Mouse (Mus musculus) heart, adult 11 months (tissue): ENCODE measurements around the gene Hoxb2.
A peak's percentile ranks its signal among the peaks of the same experiment; 100 is the strongest.

Experiments
- DNase-seq: peaks from one replicate; pipeline ENCODE4 v3.0.0; 2022

Gene Hoxb2

DNA sequence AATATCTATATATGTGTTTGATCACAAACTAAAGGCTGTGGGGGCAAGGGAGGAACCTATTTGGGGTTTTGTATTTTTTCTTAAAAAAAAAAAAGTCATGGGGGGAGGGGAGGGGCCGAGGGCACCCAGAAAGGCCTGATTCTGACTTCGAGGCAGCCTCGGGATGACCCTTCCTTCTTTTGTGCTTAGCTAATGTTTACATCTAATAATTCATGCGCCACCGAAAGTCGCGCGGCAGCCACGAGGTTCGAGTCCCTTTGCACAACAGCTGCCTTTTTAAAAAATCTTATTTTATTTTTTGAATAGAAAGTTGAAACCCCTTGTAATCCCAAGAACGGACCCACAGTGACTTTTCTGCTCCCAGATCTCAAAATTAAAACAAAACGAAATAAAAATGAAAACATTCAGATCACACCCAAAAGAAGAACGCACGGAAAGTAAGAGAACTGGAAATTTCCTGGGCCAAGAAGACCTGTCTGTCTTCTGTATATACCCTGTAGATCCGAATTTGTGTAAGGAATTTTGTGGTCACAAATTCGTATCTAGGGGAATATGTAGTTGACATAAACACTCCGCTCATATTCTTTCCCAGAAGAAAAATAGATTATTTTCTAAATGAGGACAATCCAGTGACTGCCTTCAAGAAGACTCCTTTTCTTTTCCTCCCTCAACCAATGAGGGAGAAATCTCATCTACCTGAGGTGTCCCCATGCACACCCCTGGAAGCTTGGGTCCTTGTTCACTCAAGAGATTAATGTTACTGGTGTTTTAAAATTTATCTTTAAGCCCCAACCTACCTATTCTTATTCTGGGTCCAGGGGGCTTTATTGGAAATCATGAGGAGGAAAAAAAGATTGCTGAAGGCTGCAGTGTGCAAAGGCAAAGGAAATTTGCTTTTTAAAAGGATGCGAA lies 33.4 kb upstream of the Hoxb2 start:
- DNase-seq: no peak

DNA sequence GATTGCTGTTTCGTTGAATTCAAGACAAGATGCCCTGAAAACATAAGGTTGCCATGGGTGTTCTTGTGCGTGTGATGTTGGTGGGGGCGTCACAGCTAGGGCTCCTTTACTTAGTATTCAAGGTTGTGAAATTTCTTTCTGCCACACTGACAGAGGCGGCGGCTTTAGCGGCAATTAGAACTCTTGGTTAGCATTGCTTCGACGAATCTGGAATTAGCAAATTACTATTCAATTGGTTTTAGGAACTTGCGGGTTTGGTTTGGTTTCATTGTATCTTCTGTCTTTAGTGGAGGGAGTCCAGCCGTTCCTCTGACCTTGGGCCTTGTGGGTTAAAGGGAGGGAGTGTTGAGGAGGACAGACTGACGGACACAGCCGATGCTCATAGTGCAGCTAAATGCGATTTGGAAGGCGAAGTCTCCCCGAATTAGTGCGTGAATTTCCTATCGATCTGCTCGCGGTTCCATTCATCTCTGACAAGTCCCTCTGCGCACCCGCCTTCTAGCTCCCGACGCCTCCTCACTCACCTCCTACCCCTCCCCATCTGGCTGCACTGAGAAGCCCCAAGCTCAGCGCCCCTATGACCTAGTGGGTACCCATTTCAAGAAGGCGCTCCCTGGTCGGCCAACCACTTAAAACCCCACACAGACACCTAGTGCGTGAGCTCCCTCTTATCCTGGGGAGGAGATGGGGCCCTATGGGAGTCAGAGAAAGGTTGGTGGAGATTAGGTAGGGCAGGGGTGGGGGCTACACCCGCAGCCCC lies 32.5 kb upstream of the Hoxb2 start, which contains the start of gene Hoxb4:
TSS of gene Hoxb4 (plus strand) at position 660 of the 760 bp plus-strand sequence.
- peak; percentile 92 for DNase-seq

DNA sequence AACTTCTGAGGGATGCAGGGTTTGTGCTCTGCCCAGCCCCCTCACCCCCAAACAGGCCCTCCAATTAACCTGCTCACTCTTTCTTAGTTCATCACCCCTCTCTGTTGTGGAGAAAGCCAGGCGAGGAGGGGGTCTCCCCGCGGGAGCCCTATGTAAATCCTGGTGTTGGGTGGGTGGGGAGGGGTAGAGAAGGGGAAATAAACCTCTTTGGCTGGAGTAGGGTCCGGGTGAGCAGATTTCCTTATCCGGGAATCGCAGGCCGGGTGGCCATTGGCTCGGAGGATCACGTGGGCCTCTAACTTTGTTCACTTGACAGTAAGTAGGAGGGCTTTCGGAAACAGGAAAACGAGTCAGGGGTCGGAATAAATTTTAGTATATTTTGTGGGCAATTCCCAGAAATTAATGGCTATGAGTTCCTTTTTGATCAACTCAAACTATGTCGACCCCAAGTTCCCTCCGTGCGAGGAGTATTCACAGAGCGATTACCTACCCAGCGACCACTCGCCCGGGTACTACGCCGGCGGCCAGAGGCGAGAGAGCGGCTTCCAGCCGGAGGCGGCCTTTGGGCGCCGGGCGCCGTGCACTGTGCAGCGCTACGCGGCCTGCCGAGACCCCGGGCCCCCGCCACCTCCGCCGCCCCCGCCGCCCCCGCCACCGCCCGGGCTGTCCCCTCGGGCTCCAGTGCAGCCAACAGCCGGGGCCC lies 31.8 kb upstream of the Hoxb2 start:
- DNase-seq: peak; percentile 98

DNA sequence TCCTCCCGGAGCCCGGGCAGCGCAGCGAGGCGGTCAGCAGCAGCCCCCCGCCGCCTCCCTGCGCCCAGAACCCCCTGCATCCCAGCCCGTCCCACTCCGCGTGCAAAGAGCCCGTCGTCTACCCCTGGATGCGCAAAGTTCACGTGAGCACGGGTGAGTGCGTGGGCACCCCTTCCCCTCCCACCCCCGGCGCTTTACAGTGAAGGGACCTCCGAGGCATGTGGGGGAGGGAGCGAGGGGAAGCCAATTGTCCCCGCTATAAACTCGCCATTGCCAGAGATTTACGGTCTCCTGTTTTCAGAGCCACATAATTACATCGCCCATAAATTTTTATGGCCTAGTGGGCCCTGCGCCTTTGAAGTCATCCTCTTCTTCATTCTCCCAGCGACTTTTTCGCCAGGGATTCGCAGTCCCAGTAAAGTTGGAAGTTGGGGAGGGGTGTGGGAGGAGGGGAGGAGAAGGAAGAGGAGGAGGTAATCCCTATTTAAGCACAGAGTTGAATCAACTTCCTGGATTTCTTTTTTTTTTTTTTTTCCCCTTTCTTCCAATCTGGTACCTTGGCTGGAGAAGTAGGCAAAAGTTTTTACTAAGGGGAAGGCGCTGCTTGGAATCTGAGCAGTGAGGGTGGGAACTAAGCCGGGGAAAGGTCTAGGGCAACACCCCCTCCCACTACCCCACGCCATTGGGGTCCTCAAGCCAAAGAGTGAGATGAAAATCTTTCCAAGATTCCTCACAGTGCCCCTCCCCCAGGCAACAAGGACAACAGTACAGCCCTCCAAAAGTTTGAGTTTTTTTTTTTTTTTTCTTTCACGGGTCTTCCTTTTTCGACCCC lies 31.0 kb upstream of the Hoxb2 start:
- DNase-seq: peak; percentile 91

DNA sequence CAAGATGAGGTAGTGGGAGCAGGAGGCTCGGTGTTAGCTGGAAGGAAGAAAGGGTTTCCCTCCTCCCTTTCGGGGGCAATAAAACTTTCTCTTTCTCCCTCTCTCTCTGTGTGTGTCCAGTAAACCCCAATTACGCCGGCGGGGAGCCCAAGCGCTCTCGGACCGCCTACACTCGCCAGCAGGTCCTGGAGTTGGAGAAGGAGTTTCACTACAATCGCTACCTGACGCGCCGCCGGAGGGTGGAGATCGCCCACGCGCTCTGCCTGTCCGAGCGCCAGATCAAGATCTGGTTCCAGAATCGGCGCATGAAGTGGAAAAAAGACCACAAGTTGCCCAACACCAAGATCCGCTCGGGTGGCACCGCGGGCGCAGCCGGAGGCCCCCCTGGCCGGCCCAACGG lies 30.4 kb upstream of the Hoxb2 start:
- no peak for DNase-seq

DNA sequence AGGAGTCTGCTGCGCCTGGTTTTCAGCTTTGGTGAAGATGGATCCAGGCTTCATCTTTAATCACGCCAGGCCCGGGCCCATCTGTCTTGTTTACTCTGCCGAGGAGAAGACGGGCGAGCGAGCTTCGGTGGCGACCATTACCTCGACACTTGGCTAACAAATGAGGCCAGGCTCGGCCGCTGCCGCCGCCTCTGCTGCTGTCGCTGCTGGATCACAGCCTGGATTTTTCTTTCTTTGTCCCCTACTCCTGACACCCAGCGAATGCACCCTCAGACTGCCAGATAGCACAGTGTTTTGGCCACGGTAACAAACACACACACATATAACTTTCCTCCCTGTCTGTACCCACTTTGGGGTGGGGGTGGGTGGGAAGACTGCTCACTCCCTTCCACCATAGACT lies 29.6 kb upstream of the Hoxb2 start:
- no peak for DNase-seq

DNA sequence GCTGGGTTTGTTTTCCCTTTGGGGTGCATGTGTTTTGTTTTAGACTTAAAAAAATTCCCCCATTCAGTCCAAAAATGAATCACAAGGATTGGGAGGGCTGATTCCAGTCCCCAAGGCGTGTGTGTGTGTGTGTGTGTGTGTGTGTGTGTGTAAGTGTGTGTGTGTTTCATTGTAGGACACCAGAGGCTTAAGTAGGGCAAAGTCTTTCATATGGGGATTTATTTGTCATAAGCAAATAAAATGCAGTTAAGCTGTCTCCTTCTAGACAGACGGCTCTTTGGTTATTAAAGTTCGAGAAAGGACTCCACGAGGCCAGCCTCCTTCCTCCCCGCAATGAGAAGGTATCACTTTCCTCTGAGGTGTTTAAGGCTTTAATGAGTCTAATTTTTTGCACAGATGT lies 28.5 kb upstream of the Hoxb2 start:
- DNase-seq: no peak

DNA sequence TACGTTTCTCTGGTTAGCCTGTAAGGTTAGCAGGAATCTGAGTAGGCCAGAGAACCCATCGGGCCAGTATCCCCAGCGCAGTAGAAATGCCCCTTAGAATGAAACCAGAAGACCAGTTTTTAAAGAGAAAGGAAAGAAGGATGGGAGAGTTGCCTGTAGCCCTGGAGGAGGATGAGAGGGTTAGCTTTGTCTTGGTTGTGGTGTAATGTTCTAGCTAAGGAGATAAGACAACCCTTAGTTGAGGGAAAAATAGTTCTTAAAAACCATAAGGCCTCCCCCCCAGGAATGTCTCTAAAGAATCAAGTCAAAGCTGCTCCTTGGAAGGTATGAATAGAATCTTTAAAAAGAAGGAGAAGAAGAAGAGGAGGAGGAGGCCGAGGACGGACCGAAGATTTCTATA lies 27.6 kb upstream of the Hoxb2 start:
- DNase-seq: no peak

DNA sequence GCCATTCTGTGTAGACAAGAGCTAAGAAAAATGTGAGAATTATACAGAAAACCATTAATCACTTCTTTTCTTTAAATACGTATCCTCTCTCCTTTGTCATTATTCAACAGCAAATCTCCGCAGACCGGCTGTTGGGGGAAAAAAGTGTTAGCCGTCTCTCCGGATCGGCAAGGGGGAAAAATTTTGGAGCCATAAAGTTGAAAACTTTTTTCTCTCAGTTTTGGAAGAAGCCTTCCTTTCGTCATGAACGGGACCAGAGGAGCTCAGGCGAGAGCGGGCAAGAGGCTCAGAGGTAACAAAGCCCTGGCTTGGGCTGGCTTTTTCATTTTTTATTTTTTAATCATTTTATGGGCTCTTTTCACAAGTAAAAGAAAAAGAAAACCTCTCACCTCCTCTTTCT lies 27.2 kb upstream of the Hoxb2 start, which contains the start of gene Hoxb3:
TSS of gene Hoxb3 (plus strand) at position 173 of the 400 bp plus-strand sequence.
- DNase-seq: no peak

DNA sequence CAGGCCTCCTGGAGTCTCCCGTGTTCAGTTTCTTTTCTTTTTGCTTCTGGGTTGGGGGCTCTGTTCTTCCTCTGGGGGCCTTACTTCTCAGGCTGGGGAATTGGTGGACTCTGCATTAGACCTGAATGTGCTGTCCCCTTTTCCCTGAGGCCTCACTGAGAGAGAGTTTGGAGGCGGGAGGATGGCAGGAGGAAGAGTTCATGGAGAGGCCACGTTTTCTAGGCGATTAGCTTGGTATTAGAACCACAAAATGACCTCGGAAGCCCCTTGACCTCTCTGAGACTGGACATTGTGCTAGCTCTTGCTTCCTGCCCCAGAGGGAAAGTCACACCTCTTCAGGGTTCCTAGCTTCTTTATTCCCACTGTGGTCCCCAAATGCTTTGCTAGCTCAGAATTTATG lies 26.2 kb upstream of the Hoxb2 start:
- DNase-seq: no peak

DNA sequence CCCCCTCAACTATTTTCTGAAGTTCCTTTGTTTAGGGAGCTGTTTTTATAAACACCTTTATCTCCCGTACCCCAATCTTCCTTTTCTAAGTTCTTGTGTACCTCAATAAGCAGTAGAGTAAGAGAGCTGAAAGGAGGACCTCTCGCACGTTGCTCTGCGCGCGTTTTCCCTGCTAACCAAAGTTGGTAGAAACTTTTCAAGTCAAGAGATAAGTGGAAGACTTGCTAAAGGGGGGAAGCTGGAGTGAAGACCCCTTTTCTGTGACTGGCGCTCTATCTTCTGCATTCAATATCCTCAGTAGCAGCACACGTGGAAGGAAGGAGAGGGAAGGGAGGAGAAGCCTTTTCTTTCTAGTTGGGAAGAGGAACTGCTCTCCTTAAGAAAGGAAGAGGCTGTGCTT lies 25.4 kb upstream of the Hoxb2 start:
- no peak for DNase-seq

DNA sequence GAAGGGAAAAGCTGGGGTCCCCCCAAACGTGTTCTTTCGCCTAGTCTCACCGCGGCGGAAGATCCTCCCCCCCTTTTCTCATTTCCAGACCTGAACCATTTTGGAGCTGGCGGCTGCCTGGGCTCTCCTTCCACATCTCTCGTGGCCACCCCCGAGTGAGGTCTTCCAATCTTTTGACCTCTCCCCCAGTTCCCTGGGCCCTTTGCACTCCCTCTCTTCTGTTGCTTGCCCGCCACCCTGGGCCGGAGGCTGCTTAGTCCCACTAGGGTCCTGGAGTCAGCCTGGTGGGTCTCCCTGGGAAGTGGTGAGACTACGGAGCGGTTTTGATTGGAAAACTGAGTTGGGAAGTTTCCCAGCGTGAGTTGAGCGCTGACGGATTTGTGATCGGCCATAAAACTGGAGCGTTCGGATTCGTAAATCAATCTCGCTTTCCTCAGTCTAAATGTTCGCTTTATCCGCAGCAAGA lies 24.5 kb upstream of the Hoxb2 start:
- DNase-seq: no peak

DNA sequence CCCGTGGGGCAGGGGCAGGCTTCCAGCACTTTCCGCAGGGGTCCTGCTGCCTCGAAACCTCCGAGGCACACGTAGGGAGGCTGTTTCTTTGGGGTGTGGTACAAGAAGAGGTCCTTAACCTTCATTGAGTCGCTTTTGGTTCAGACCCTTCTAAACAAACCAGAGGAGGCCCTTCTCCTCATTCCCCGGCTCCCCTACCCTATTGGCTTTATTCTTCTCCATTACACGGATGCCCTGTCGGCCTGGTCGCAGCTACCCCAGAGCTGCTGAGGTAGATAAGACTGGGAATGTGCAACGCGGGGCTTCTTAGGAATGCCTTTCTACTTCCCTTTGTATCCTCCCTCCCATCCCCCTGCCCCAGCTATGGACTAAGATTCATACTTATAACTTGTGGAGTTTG lies 23.6 kb upstream of the Hoxb2 start:
- DNase-seq: no peak

DNA sequence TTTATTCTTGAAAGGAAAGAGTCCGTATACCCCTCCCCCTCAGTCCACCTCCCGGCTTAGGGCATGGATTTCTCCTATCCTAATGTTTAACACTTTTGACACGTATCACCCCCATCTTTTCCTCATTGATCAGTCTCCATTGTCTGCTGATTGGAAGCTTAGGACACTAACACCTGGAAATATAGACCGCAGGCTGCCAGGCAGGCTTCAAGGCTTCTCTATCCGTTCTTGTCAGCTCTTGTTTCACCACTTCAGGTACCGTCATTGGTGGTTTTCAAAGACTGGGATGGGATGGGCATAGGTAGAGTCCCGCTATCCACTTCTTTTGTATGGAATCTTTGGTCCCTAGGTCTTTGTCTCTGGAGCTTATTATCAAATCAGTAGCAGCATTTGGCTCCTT lies 23.2 kb upstream of the Hoxb2 start:
- DNase-seq: no peak

DNA sequence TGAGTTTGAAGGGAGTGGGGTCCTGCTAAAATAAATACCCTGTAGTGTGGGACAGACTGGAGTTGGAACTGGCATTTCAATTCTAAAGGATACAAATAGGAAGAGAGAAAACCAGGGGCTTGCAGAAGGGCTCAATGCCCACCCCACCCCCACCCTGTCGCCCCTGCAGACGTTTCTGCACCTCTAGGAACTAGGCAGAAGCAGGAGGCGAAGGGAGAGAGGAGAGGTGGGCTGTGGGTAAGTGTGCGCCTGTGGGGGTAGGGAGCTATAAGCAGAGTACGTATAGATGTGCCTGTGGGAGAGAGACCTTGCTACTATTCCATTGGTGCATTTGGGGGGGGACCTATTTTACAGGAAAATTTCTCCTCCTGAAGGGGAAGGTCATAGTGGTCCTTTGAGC lies 22.6 kb upstream of the Hoxb2 start:
- DNase-seq: no peak

DNA sequence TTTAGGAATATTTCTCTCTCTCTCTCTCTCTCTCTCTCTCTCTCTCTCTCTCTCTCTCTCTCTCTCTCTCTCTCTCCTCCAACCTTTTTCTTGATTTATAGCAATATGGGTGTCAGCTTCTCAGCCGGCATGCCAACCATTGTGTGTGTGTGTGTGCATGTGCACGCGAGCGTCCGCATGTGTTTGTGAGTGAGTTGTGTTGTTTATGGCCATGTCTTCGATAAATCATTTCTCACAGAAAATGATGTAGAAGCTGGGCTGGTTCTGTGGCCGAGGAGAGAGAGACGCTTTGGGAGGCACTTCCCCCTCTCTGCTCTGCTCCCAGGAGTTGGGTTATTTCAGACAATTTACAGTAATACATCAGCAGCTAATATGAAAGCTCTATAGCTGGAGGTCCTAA lies 21.7 kb upstream of the Hoxb2 start:
- no peak for DNase-seq

DNA sequence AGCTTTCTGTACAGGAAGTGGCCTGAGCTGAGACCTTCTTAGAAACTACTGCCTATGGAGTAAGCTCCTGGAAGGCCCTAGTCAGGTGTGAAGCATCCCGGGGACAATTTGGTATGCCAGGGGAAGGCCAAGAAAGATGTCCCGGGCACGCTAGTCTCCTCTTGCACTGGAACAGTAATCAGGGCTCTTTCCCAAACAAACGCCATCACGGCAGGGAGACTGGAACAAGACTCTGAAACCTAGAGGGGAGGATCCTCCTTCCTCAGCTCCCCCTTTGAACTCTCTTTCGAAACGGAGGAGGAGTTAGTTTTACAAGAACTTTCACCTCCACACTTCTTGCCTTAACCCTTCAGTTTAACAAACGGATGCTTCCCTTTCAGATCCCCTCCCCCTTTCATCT lies 18.2 kb upstream of the Hoxb2 start:
- no peak for DNase-seq

DNA sequence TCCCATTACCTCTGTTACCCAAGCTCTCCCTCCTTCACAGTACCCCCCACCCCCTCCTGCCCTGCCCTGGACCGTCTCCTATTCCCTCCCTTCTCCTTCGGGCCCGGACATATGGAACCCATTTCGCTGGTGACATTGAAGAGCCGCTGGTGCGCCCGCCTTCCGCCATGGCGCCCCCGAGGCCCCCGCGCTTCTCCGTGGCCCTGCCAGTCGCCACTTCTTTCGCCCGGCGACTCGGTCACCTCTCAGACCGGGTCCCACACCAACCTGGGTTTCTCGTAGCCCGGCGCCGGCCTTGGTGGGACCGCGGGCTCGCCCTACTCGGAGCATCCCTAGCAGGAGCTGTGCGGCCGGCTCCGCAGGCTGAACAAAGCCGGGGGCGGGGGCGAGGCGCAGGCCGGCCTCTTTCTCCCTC lies 17.7 kb upstream of the Hoxb2 start:
- peak; percentile 89 for DNase-seq

DNA sequence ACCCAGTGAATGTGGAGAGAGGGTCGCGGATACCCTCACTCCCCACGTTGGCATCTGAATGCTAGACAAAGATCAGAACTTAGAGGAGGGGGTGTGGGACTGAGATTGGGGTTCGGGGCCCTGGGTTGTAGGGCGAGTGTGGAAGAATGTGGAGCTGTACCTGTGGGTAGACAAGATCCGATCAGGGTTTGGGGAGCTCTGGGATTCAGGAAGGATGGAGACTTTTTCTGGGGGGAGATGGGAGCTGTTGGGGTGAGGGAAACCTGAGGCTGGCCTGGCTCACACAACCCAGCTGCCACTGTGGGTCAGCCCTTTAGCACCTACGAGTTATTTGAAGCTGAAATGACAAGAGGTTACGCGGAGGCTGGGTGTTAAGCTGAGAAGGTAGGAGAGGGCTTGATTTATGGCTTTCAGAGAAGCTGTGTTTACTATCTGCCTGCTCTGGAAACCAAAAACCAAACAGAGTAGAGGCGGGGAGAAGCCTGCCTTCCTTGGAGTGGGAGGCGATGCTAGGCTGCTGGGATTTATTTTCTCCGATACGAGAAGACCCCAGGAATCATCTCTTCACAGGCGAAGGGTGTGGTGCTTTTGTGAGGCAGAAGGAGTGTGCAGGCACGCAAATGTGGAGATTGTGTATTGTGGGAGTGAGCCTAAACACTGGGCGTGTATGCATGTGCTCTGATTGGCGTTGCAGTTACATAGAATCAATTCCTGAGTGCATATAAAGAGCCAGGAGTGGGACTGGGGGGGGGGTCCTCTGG lies 16.9 kb upstream of the Hoxb2 start:
- no peak for DNase-seq

DNA sequence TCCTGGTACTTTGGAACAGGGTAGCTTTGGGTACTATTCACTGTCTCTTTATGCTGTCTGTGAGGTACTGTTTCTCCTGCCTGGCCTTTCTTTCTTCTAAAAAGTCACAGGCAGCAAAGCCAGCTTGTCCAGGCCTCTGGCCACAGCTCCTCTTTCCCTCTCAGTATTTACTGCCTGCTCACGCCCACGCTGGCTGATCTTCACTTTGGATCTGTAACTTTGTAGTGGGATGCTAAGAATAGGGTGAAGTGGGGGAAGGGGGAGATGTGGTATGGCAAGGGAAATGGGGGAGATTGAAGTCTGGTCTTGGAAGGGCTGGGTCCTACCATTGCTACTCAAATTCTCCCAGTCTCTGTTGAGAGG lies 16.3 kb upstream of the Hoxb2 start:
- no peak for DNase-seq

DNA sequence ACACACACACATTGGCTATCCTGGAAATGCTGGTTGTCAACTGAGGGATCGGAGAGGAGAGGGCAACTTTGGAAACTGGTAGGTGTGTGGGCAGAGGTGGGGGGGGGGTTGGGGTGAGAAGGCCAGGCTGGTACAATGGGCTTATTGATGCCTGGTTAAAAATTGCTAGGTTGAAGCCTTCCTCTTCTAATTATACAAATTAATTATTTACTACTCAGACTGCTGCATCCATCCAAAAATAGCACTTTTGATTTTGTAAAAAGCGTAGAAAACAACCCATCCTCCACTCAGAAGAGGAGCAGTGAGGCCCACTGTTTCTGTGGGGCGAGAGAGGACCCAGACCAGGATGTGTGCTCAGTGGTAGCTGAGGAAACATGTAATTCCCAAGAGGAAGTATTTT lies 15.3 kb upstream of the Hoxb2 start:
- DNase-seq: no peak

DNA sequence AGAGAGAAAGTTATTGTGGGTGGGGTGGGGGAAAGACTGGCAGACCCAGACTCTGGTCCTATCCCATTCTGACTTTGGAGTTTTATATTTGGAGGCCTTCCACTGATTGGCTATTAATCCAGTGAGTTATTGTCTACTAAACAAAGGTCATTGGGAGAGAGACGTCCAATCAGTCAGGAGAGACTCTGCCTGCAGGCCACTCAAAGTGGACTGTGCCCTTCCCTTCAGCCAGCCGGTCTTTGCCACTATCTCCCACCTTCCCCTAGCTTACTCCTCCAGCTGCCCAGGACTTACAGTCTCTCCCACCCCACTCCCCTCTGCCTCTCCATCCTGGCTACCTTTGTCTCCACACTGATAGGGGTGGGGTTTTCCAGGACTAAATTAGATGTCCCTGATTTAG lies 13.7 kb upstream of the Hoxb2 start:
- DNase-seq: no peak
